Mouse (Mus musculus) lung, embryonic 15.5 days (tissue): ENCODE results near the gene Map4k3. TPM values are rescaled to one million over a fixed set of nuclear protein-coding genes. Genes with fewer than 3 reads are reported as not detected.
A peak's percentile ranks its signal among the peaks of the same experiment; 100 is the strongest.
"Not testable (repeated sequence)": the region's sequence is repeated elsewhere in the genome, so short reads cannot be mapped to it uniquely, and the experiment has no call there.

ENCODE experiments used
- ATAC-seq: fragments of 200-750 bp; cut with Nextera tagmentation; 2 replicates; pipeline ENCODE4 v1.8.0; 2017; ENCODE audit warnings: moderate number of reproducible peaks, borderline replicate concordance; ENCODE audit not compliant: low FRiP score, low TSS enrichment; ENCODE audit errors: extremely low read depth
- H3K27ac ChIP-seq: fragments of 300-500 bp; sonication (generic); 2 replicates; pipeline ENCODE4 v1.5.1; 2015; ENCODE audit warnings: moderate library complexity, mild to moderate bottlenecking, inconsistent platforms
- H3K27me3 ChIP-seq: fragments of 300-500 bp; sonication (generic); 2 replicates; pipeline ENCODE4 v1.6.1; 2015; ENCODE audit warnings: inconsistent platforms
- H3K36me3 ChIP-seq: fragments of 300-500 bp; sonication (generic); 2 replicates; pipeline ENCODE4 v1.6.1; 2015; ENCODE audit warnings: inconsistent platforms
- H3K4me1 ChIP-seq: fragments of 300-500 bp; sonication (generic); 2 replicates; pipeline ENCODE4 v1.6.1; 2015; ENCODE audit warnings: inconsistent platforms
- H3K4me2 ChIP-seq: fragments of 300-500 bp; sonication (generic); 2 replicates; pipeline ENCODE4 v1.6.1; 2015; ENCODE audit warnings: inconsistent platforms, mild to moderate bottlenecking, moderate library complexity
- H3K4me3 ChIP-seq: fragments of 300-500 bp; sonication (generic); 2 replicates; pipeline ENCODE4 v1.5.1; 2015; ENCODE audit warnings: mild to moderate bottlenecking, inconsistent platforms
- H3K9ac ChIP-seq: fragments of 300-500 bp; sonication (generic); 2 replicates; pipeline ENCODE4 v1.6.1; 2015; ENCODE audit warnings: inconsistent platforms
- H3K9me3 ChIP-seq: fragments of 300-500 bp; sonication (generic); 2 replicates; pipeline ENCODE4 v1.6.1; 2016; ENCODE audit warnings: inconsistent platforms
- WGBS: fragments of 180-500 bp; shearing (Covaris S2); methylation state at CpG from one replicate; pipeline ENCODE4 v1.1.7; 2015; 5-methylcytosine and 5-hydroxymethylcytosine counted together
- polyA plus RNA-seq: library from polyadenylated mRNA; unstranded; fragments of >200 nt; fragmentation: Nextera tagmentation; extraction: Ambion mirVana; gene quantifications from 2 replicates; pipeline ENCODE4 v1.2.1, GENCODE M21; 2015

Map4k3 gene
- polyA plus RNA-seq, 1 experiment from 2014 or later, result 46.4 TPM

DNA sequence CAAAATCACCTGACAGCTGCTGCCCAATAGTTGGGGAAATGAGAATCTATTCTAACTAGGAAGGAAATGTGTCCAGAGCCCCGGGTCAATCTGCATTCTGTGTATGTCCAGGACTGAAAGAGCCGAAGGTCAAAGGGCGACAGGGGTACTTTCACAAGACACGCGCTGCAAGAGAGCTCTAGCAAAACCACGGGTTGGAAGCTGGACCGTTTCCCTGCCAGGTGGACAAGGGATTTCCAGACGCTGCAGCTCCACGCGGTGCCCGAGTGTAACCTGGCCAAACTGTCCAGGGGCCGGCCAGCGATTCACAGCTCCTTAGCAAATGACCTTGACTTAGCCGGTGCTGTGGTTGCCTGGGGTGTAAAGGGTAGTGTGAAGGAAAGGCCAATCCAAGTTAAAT lies 169.7 kb downstream of the Map4k3 start:
- Histone ChIP-seq H3K27me3 (no peaks in the 10 kb centered on the region), H3K9me3 (no peaks in the 10 kb centered on the region), H3K4me3 (no peak overlapping the region), H3K4me1 (no peaks in the 10 kb centered on the region), H3K36me3 (no peaks in the 10 kb centered on the region), H3K4me2 (no peak overlapping the region), H3K9ac (no peak overlapping the region), H3K27ac (no peak overlapping the region)
- no peak for ATAC-seq
- WGBS, result 74% methylated on average over 14 of the region's 14 CpGs

DNA sequence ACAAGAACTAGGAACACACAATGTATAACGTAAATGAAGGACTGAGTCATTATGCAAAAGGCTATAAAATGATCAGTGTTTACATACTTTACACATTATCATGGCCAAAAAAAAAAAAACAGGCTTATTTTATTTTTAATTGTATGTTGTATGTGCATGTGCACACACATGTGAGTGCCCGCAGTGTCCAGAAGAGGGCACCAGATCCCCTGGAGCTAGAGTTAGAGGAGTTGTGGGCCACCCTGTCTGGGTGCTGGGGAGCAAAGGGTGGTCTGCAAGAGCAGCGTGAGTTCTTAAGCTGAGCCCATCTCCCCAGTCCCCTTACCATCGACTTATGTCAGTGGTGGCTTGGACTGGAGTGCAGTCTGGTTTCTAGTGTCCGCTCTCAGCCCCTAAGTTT lies 170.8 kb downstream of the Map4k3 start:
- no peak overlapping the region for H3K4me3 ChIP-seq
- no peaks in the 10 kb centered on the region for H3K9me3 ChIP-seq
- H3K27ac ChIP-seq, result no peak overlapping the region
- H3K36me3 ChIP-seq, result no peaks in the 10 kb centered on the region
- no peak for ATAC-seq
- no peaks in the 10 kb centered on the region for H3K27me3 ChIP-seq
- H3K4me2 ChIP-seq, result no peak overlapping the region
- H3K4me1 ChIP-seq, result no peaks in the 10 kb centered on the region
- WGBS, result 92% methylated on average over 5 of the region's 5 CpGs
- H3K9ac ChIP-seq, result no peak overlapping the region

DNA sequence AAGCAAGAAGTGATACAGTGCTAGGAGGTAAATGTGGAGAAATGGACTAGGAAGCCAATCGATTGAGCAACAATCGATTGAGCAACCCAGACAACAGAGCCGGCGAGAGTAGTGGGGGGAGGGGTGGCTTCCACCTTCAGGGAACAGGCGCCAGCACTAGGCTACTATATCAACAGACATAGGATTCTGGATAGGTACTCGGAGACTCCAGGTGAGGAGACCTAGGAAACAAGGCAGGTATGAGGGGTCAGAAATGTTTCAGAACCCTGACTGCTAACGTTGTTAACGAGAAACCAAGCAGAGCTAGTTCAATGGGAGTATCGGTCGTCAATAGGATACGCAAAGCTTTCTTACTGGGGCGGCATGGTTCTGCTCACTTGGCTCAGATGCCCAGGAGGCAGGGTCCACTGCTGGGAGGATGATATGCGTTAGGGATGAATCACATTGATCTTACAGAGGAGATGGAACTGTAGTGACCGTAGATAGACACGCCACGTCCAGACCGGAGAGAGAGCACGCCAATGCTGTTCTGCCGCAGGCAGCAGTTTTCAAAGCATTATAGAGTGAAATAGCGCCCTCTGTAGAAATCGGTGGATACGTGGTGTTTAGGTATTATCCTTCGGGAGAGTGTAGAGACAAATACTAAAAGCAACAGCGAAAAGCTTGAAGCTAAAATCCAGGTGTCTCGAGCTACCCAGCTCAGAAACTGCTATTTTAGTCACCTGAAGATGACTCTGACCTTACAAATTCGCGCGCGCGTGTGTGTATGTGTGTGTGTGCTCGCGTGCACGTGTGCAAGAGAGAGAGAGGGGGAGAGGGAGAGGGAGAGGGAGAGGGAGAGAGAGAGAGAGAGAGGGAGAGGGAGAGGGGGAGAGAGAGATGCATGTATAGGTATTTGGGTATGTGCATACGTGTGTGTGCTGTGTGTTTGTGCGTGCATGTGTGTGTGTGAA lies 174.7 kb downstream of the Map4k3 start:
- no peaks in the 10 kb centered on the region for H3K9me3 ChIP-seq
- 4% methylated on average over 35 of the region's 35 CpGs for WGBS
- no peaks in the 10 kb centered on the region for H3K36me3 ChIP-seq
- peak overlapping the region; percentile 62 for H3K4me3 ChIP-seq
- H3K9ac ChIP-seq, result peak overlapping the region; percentile 56
- no peaks in the 10 kb centered on the region for H3K27me3 ChIP-seq
- peak; percentile 80; the same call in 1 of the 2 replicates for ATAC-seq
- H3K27ac ChIP-seq, result peak overlapping the region; percentile 9; the same call in 1 of the 2 replicates
- no peaks in the 10 kb centered on the region for H3K4me1 ChIP-seq
- peak overlapping the region; percentile 86 for H3K4me2 ChIP-seq

DNA sequence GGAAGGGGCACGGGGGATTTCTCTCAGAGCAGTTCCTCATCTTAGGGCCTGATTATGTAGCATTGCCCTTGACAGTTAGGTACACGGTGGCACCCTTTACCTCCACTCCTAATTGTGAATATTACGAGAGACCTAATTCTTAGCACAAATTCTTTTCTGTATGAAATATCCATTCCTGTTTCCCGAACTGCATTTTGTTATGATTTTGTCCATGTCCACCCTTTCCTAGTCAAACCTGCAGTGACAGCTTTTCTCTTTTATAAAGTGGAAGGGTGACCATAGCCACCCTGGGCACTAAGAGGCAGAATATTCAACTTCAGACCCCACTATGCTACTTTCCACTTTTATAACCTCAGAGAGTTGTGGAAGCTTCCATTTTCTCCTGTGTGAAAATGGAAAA lies 175.6 kb downstream of the Map4k3 start:
- H3K27me3 ChIP-seq, result no peaks in the 10 kb centered on the region
- no peaks in the 10 kb centered on the region for H3K9me3 ChIP-seq
- 67% methylated on average over 4 of the region's 4 CpGs for WGBS
- no peak overlapping the region for H3K27ac ChIP-seq
- H3K4me1 ChIP-seq, result no peaks in the 10 kb centered on the region
- no peak for ATAC-seq
- no peak overlapping the region for H3K9ac ChIP-seq
- H3K36me3 ChIP-seq, result no peaks in the 10 kb centered on the region
- H3K4me3 ChIP-seq, result no peak overlapping the region
- no peak overlapping the region for H3K4me2 ChIP-seq

DNA sequence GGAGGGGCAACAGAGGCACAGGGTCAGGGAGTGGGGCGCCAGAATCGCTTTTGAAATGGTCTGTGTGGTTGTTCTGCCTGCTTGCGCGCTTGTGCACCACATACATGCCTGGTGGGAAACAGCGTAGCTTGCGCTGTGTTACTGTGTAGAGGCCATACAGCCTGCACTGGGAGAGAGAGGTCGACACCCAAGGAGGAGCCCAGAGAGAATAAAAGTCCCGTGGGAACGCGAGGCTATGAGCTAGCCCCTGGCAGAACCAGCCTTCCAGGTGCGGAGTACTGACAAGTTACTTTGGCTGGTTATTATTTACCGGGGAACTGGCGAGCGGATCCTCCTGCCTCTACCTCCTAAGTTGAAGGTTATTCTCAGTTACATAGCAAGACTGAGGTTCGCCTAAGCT lies 177.3 kb downstream of the Map4k3 start:
- ATAC-seq, result no peak

DNA sequence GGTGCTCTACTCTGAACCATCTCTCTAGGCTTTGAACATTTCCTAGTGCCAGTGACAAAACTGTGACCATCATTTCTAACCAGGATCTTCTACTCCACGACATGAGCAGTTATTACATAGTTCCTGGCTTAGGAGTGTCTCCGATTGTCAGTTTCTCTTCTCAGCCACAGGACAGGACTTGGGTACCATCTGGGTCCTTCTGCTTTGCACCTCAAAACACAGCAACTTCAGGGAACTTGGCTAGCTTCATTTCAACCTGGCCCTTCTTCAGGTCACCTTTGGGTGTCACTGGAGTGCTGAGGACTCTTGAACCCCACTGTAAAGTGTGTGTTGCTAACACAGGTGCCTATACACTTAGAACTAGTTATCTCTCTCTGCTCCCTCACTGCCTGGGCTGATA lies 181.4 kb downstream of the Map4k3 start:
- no peak overlapping the region for H3K4me3 ChIP-seq
- 80% methylated on average over 2 of the region's 2 CpGs for WGBS
- H3K27me3 ChIP-seq, result no peaks in the 10 kb centered on the region
- H3K36me3 ChIP-seq, result no peaks in the 10 kb centered on the region
- no peak for ATAC-seq
- no peak overlapping the region for H3K27ac ChIP-seq
- H3K9ac ChIP-seq, result no peak overlapping the region
- no peak overlapping the region for H3K4me2 ChIP-seq
- H3K9me3 ChIP-seq, result no peaks in the 10 kb centered on the region
- H3K4me1 ChIP-seq, result no peaks in the 10 kb centered on the region

More for the DNA sequence above, 177.3 kb downstream of the Map4k3 start:
- Histone ChIP-seq H3K9ac (no peak overlapping the region), H3K27me3 (no peaks in the 10 kb centered on the region), H3K4me1 (no peaks in the 10 kb centered on the region), H3K27ac (no peak overlapping the region), H3K4me3 (no peak overlapping the region), H3K4me2 (no peak overlapping the region), H3K36me3 (no peaks in the 10 kb centered on the region), H3K9me3 (no peaks in the 10 kb centered on the region)
- 80% methylated on average over 15 of the region's 15 CpGs for WGBS

DNA sequence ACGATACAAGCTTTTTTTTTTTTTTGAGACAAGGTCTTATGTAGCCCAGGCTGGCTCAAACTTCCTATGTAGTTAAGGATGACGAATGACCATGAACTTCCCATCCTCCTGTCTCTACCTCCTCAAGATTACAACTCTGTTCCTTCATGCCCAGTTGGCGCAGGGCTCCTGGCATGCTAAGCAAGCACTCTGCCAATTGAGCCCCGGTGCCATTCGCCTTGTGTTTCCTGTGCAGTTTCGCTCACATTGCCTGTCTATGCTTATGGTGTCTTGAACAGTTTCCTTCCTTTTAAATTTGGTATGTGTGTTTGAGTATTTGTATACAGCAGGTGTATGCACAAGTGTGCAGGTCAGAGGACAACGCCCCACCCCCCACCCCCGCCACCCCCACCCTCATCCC lies 182.1 kb downstream of the Map4k3 start:
- H3K9me3 ChIP-seq, result no peaks in the 10 kb centered on the region
- H3K27ac ChIP-seq, result no peak overlapping the region
- no peak overlapping the region for H3K4me3 ChIP-seq
- ATAC-seq, result no peak
- H3K36me3 ChIP-seq, result no peaks in the 10 kb centered on the region
- no peak overlapping the region for H3K9ac ChIP-seq
- H3K4me2 ChIP-seq, result no peak overlapping the region
- H3K4me1 ChIP-seq, result no peaks in the 10 kb centered on the region
- no peaks in the 10 kb centered on the region for H3K27me3 ChIP-seq
- WGBS, result 89% methylated on average over 8 of the region's 8 CpGs

DNA sequence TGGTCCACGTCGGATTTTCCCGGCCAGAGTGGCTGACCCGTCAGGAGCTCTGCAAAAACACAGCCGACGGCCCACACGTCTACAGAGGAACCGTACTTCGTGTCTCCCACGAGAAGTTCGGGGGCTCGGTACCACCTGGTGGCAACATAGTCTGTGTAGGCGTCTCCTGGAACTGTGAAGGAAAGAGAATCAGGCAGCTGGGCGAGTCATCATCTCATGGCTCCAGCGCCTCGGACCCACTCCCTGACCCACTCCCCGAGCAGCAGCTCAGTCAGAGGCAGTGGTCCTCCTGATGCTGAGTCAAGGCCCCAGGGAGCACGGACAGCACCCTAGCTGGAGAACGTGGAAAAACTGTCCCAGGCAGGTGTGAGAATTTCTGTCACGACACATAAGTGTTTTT lies 184.6 kb downstream of the Map4k3 start:
- Histone ChIP-seq H3K27me3 (no peaks in the 10 kb centered on the region), H3K36me3 (no peaks in the 10 kb centered on the region), H3K4me3 (no peak overlapping the region), H3K9ac (no peak overlapping the region), H3K27ac (no peak overlapping the region), H3K4me2 (no peak overlapping the region), H3K9me3 (no peaks in the 10 kb centered on the region), H3K4me1 (no peaks in the 10 kb centered on the region)
- ATAC-seq, result no peak
- 79% methylated on average over 20 of the region's 20 CpGs for WGBS

DNA sequence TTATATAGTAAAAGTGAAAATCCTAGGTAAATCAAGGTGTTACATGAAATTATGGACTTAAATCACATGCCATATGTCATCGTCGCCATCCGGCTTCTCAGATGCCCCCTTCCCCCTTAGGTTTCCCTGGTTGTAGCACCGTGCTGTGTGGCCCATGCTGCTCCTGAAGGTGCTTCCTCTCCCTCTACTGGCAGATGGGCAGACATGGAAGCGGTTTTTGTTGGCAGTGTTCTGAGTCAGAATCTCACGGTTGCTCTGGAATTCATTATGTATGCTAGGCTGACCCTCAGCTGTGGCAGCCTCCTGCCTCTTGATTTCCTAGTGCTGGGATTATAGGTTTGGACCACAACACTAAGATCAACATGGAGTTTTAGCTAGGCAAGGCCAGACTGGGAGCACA lies 191.1 kb downstream of the Map4k3 start:
- no peaks in the 10 kb centered on the region for H3K4me1 ChIP-seq
- H3K9ac ChIP-seq, result no peak overlapping the region
- ATAC-seq, result no peak
- no peak overlapping the region for H3K4me2 ChIP-seq
- no peaks in the 10 kb centered on the region for H3K36me3 ChIP-seq
- H3K27ac ChIP-seq, result no peak overlapping the region
- H3K9me3 ChIP-seq, result no peaks in the 10 kb centered on the region
- no peak overlapping the region for H3K4me3 ChIP-seq
- no peaks in the 10 kb centered on the region for H3K27me3 ChIP-seq
- 51% methylated on average over 6 of the region's 6 CpGs for WGBS

DNA sequence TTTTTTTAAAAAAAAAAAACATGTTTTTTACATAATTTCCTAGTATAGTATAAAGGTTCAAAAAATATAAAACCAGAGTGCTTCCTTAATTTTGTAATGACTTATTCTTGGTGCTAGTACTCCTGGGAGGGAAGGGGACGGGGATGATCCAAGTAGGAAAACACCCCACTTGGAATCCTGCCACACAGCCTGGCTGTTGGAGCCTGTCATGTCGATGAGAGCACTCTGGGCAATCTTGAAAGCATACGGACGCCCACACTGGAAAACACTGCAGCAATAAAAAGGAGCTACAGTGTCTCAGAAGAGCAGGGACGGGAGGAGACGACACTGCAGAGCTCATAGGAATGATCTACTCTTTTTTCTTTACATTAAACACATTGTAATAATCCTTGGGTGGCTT lies 192.7 kb downstream of the Map4k3 start:
- H3K9ac ChIP-seq, result no peak overlapping the region
- H3K36me3 ChIP-seq, result no peaks in the 10 kb centered on the region
- no peak for ATAC-seq
- no peak overlapping the region for H3K4me3 ChIP-seq
- 51% methylated on average over 6 of the region's 6 CpGs for WGBS
- no peaks in the 10 kb centered on the region for H3K4me1 ChIP-seq
- no peaks in the 10 kb centered on the region for H3K27me3 ChIP-seq
- no peak overlapping the region for H3K27ac ChIP-seq
- no peaks in the 10 kb centered on the region for H3K9me3 ChIP-seq
- no peak overlapping the region for H3K4me2 ChIP-seq

DNA sequence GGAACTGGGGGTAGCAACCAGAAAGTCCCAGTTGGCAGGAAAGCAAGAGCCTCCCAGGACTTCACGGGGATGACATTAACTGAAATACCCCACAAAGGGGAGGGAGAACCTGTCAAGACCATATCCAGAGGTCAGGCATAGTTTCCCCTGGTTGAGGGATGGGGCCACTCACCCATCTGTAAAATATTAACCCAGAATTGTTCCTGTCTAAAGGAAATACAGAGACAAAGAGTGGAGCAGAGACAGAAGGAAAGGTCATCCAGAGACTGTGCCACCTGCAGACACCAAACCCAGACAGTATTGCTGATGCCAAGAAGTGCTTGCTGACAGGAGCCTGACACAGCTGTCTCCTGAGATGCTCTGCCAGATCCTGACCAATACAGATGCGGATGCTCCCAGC lies 196.9 kb downstream of the Map4k3 start:
- not testable (repeated sequence) for H3K27ac ChIP-seq, H3K9me3 ChIP-seq, H3K36me3 ChIP-seq, H3K4me3 ChIP-seq, H3K4me2 ChIP-seq, H3K4me1 ChIP-seq, H3K27me3 ChIP-seq, H3K9ac ChIP-seq, ATAC-seq
- 47% methylated on average over 2 of the region's 2 CpGs for WGBS
